Mouse (Mus musculus) lung, postnatal 36 days (tissue): ENCODE data around the gene Klrg1.
A peak's percentile ranks its signal among the peaks of the same experiment; 100 is the strongest.

ENCODE experiments used
- DNase-seq: peaks from one replicate; pipeline ENCODE4 v3.0.0; 2022; ENCODE audit warnings: mixed read lengths

The Klrg1 gene

GRCm38 (mm10) chr6:122291735-122292134, 9.1 kb upstream of the Klrg1 start:
- no peak for DNase-seq

GRCm38 (mm10) chr6:122291264-122291663, 8.6 kb upstream of the Klrg1 start:
- DNase-seq, result no peak

- no peak for DNase-seq
Measured at GRCm38 (mm10) chr6:122290253-122290652, 7.6 kb upstream of the Klrg1 start.

GRCm38 (mm10) chr6:122289313-122289712, 6.6 kb upstream of the Klrg1 start:
- DNase-seq, result no peak

GRCm38 (mm10) chr6:122288263-122288662, 5.6 kb upstream of the Klrg1 start:
- no peak for DNase-seq

- no peak for DNase-seq
Measured at GRCm38 (mm10) chr6:122284823-122285222, 2.1 kb upstream of the Klrg1 start.

GRCm38 (mm10) chr6:122284304-122284703, 1.6 kb upstream of the Klrg1 start:
- DNase-seq, result no peak

- DNase-seq, result no peak
Measured at GRCm38 (mm10) chr6:122283429-122283828, 747 bp upstream of the Klrg1 start.

GRCm38 (mm10) chr6:122276565-122276964, 6.1 kb downstream of the Klrg1 start:
- DNase-seq, result no peak

- DNase-seq, result no peak
Measured at GRCm38 (mm10) chr6:122274546-122274945, 8.1 kb downstream of the Klrg1 start.

- no peak for DNase-seq
Measured at GRCm38 (mm10) chr6:122270152-122270551, 12.5 kb downstream of the Klrg1 start.

GRCm38 (mm10) chr6:122269170-122269569, 13.5 kb downstream of the Klrg1 start:
- DNase-seq, result no peak

GRCm38 (mm10) chr6:122268561-122268960, 14.1 kb downstream of the Klrg1 start:
- DNase-seq, result peak; percentile 65

- DNase-seq, result no peak
Measured at GRCm38 (mm10) chr6:122262543-122262942, 20.1 kb downstream of the Klrg1 start.

GRCm38 (mm10) chr6:122252146-122252545, 30.5 kb downstream of the Klrg1 start:
- no peak for DNase-seq

GRCm38 (mm10) chr6:122250033-122250432, 32.6 kb downstream of the Klrg1 start:
- no peak for DNase-seq
